Mouse (Mus musculus) C2C12 (cell line): ENCODE results near the gene Enoph1.

Experiments
- CTCF ChIP-seq: IDR thresholded peaks from one replicate; pipeline ENCODE4 v1.5.1; 2011; ENCODE audit not compliant: control insufficient read depth, insufficient read depth, insufficient read length
- MAX ChIP-seq: IDR thresholded peaks from one replicate; pipeline ENCODE4 v1.6.1; 2011; ENCODE audit warnings: mild to moderate bottlenecking, control low read depth
- USF1 ChIP-seq: IDR thresholded peaks from one replicate; pipeline ENCODE4 v1.6.1; 2011; ENCODE audit warnings: low read depth, mild to moderate bottlenecking, control low read depth, moderate library complexity

GRCm38 (mm10) chr5:100012599-100012998 is 27.2 kb upstream of the Enoph1 start:
- no peak for TF ChIP-seq CTCF
- no peak for TF ChIP-seq MAX
- TF ChIP-seq USF1: no peak
